Mouse (Mus musculus) ovary, postnatal 36 days (tissue): ENCODE data around the gene Habp2.

Experiments used
- DNase-seq: peaks from one replicate; pipeline ENCODE4 v3.0.0; 2022; ENCODE audit warnings: low spot score, mixed read lengths

Habp2 gene

DNA sequence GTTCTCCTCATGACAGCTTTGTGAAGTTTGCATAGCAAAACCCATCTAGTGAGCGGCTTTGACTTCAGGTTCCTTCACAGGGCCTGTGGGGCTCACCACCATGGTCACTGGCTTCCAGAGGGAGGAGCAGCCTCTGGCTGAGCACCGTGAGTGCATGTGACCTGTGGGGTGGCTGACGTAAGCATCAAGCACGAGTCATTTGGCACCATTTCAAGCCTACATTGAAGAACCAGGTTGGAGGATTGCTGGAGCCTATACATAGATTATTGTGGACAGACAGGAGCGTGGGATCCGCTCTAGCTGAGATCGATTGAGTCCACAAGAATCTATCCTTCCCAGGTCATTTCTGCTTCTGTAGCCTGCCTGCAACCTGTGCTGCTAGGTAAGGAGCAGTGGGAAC, at the start of gene Habp2:
Gene Habp2 (plus strand): TSS at position 272 of the 400 bp plus-strand sequence.
- DNase-seq = no peak

DNA sequence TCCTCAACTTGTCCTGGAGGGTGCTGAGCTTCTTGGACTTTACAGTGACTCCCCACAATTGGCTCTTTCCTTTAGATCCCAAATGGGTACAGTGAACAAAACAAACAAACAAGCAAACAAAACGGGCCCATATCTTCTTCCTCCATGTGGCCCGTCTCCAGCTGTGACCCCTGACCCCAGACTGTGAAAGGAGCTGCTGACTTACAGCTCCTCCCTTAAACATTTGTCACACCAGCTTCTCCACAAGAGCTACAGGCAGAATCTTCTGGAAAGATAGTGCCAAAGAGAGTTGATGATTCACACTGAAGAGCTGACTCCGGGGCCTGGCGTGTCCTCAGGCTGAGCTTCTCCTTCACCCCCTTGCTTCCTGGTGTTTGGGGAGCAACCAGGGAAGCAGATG, 48.4 kb upstream of the Habp2 start:
- no peak for DNase-seq

DNA sequence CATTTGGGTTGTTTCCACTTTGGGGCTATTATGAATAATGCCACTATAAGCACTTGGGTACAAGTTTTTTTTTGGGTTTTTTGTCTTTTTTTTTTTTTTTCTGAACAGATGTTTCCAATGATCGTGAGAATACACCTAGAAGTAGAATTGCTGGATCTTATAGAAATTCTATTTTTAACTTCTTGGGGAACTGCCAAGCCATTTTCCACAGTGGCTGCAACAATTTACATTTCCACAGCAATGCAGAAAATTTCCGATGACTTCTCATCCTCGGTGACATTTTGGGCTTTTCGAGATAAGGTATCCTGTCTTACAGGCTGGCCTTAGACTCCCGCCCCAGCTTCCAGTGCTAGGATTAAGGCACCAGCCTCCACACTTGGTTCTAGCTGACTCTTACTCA, 41.7 kb upstream of the Habp2 start:
- DNase-seq = no peak

DNA sequence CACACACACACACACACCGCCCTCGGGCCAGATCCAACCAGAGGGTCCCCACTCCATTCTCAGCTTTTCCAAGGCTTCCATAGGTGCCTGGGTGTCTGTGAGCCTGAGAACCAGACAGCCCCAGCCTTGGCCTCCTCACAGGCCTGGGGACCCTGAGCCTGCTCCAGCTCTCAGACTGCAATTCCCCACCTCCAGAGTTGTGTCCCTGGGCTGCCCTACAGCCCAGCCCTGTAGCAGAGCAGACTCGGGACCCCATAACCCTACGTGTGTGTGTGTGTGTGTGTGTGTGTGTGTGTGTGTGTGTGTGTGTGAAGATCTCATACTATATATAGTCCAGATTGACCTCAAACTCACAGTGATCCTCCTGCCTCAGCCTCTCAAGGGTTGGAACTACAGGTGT, 34.1 kb upstream of the Habp2 start:
- no peak for DNase-seq

DNA sequence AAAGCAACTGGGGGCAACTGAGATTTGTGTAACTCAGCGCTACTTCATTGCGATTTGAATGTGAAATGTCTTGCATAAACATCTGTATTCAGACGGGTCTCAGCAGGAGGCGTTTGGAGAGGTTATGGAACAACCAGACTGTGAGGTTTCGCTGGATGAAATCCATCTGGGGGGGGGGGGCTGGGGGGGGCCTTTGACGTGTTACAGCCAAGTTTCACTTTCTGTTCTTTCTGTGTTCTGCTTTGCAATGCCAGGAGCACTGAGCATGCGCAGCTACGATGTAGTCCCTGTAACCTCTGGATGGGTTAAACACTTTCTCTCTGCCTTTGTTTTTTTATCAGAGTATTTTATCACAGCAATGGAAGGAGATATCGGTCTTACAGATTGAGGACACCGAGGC, 33.7 kb upstream of the Habp2 start:
- peak; percentile 22 for DNase-seq

DNA sequence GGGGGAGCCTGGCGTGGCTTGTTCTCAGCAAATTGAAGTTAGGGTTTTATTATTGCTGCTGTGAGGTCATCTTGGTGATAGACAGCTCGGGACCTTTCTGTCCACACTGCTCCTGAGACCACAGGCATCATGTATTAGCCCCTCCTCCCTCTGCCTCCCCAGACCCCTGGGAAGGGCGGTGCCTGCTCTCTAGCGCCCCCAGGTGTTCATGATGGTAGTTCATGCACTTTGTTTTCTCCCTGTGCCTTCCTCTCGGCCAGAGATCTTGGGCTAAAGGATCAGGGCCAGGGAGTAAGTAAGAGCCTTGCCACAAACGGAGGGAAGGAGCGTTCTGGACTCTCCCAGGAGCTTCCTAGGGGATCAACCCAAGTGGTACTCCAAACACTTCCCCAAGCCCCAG, 32.2 kb upstream of the Habp2 start:
- DNase-seq = no peak

DNA sequence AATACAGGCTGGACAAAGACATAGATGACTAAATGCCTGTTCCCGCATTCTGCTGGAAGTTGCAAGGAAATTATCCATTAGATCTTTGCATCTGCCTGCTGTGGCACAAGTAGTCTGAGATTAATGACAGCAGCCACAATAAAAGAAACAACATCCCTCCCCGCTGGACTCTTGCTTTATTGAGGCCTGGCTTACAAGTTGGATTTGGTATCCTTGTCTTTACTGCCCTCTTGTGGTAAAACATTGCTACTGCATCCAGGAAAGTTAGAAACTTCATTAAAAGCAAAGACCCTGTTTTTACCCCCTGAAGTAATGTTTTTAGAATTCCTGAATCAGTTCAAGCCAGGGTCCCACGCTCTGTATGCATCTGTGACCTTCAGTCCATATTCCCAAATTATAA, 31.4 kb upstream of the Habp2 start:
- DNase-seq = no peak

DNA sequence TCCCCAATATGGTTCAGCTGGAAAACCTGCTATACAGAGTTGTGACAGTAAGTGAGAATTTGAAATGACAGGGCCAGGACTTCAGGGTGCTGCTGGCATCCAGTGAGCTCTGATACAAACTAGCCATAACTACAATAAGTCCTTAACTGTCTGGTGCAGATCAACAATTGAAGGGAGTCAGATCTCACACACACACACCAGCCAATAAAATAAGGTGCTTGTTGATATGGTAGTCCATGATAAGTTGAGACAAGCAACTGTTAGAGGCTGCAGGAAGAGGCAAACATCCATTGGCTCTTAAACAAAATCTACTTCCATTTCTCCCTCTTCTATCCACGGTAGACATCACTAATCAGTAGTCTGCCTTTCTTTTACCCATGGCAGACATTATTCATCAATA, 30.7 kb upstream of the Habp2 start:
- no peak for DNase-seq

DNA sequence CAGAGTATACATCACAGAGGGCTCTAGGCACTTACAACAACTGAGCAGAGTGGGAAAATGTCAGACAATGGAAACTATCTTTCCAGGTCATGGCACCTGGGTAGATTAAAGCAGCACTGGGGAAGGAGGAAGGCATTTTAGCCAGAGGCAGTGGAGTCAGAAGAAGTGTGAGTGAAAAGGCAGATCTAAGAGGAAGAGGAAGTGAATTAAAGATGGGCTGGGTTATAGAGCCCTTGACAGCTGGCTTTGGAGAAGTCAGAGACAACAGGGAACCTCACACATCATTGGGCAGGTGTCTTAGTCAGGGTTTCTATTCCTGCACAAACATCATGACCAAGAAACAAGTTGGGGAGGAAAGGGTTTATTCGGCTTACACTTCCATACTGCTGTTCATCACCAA, 30.2 kb upstream of the Habp2 start:
- no peak for DNase-seq

DNA sequence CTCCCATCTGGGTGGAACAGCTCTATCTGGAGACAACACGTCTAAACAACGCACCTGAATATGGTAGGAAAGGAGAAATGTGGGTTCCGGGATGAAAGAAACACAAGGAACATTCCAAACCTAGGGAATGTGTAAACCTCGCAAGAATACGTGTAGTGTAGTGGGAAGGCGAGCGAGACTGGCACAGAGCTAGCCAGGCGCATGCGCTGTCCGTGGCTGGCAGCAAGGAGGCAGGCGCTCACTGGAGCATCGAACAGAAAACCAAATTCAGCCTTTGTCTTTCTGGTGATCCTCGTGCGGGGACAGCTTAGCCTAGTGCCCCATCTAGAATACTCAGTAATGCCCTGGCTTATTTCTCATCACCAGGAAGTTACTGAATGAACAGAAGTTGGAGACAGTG, 23.2 kb upstream of the Habp2 start:
- no peak for DNase-seq

DNA sequence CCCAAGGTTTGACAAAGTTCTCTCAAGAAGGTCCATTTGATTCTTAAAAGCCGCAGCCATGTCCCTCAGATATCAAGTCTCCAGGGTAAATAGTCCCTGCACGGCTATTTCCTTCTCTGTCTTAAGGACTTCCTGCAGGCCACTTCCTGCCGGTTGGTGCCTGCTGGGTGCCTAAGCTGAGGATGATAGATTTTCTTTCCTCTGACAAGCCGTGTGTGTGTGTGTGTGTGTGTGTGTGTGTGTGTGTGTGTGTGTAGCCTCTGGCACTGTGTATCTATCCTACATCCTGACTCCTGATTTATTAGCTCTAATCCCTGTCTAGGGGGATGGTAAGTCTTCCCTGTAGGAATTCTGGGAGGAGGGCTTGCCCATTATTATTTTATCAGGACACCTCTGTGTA, 22.8 kb upstream of the Habp2 start:
- no peak for DNase-seq

DNA sequence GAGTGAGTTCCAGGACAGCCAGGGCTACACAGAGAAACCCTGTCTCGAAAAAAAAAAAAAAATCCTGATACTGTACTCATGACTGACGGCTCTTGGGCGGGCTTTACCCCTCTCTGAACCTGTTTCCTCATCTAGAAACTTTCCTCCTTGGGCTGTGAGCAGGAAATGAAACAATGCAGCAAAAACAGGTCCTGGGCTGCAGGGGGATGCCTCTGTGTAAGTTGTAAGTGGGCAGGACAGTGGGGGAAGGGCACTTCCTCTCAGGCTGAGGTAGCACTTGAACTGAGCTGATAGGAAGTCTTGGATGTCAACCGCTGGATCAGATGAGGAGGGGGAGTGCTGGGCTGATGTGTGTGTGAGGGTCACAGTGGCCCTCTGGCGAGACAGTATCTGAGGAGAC, 21.8 kb upstream of the Habp2 start:
- no peak for DNase-seq

DNA sequence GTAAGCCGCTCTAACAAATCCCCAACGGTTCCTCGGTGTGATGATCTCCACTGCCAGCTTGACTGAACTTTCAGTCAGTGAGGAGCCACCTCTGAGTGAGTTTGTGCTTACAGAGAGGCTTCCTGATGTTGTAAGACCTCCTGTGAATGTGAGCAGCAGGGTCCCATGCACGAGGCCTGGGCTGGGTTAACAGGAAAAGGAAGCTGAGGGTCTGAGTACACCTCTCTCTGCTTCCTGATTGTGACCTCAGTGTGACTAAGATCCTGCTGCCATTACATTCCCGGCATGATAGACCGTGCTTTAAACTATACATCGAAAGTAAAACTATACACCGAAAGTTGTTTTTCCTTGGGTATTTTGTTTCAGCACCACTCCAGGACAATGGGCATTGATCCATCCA, 14.9 kb upstream of the Habp2 start:
- DNase-seq = no peak

DNA sequence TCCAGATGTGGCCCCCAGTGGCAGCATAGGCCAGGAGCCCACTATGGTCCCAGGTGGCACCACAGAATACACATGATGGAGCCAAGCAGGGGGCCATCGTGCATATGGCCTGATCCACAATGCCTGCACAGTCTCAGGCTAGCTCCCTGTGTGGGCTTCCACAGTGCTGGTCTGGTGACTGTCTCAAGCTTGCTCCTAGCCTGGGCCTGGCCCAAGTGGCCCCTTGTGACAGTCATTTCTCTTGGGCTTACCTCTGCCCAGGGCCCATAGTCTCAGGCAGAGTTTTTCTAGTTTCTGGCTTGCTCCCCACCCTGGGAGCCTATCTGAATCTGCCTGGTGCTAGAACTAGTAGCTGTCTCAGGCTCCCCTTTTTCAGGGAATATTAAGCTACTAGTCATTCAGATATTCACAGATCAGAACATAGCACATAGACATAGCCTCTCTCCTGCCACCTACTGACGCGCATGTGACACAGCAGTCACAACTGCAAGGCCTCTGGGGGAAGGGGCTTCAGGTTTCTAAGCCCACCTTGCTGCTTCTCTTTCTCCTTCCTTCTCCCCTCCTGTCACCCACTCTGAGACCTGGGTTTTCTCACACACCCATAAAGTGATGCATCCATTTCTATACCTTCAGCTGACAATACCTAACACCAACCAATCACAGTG, 9.7 kb upstream of the Habp2 start:
- no peak for DNase-seq

DNA sequence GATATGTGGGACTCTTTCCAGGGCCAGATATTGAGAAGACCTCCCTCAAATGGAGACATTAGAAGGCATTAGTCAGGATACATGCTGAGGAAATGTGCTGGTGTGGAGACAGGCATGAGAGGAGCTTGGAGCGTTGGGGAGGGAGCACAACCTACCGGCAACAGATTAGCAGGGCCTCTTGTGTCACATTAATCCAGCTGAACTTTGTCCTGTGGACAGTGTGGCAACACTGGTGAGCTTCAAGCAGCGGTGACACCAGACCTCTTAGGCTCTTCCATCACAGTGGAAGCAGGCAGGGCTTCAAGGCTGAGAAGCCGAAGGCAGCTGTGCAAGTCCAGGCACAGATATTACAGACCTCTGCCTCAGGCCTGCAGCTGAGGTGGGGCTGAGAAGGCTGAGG, 9.0 kb upstream of the Habp2 start:
- no peak for DNase-seq

DNA sequence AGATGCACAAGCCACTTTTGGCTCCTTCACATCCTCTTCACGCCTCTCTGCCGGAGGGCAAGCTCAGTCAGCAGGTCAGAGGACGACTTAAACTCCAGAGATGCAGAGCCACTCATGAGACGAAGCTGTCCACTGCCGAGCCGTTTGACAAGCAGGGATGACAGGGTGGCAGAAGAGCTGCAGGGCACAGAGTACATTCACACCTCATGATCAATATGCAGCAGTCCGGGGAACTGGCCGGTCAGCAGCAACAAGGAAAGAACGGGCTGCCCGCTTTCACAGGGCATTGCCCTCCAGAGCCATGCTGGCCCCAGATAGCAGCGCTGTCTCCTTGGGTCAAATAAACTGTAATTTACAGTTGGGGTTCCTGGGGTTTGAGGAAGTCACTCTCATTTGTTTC, 8.6 kb upstream of the Habp2 start:
- no peak for DNase-seq

DNA sequence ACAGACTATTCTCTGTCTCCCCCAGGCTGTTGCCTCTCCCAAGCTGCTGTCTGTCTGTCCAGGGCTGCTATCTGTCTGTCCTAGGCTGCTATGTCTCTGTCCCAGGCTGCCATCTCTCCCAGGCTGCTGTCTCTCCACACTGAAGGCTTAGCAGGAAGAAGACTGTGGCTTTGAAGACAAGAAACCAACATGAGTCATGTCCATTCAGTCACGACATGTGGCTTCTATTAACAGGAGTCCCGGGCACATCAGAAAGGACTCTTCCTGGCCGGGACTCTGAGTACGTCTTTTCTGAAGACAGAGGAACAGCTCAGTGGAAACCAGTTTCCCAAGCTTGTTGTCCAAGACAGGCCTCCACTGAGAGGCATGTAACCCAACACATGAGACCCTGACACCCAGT, 1.7 kb upstream of the Habp2 start:
- DNase-seq = no peak

DNA sequence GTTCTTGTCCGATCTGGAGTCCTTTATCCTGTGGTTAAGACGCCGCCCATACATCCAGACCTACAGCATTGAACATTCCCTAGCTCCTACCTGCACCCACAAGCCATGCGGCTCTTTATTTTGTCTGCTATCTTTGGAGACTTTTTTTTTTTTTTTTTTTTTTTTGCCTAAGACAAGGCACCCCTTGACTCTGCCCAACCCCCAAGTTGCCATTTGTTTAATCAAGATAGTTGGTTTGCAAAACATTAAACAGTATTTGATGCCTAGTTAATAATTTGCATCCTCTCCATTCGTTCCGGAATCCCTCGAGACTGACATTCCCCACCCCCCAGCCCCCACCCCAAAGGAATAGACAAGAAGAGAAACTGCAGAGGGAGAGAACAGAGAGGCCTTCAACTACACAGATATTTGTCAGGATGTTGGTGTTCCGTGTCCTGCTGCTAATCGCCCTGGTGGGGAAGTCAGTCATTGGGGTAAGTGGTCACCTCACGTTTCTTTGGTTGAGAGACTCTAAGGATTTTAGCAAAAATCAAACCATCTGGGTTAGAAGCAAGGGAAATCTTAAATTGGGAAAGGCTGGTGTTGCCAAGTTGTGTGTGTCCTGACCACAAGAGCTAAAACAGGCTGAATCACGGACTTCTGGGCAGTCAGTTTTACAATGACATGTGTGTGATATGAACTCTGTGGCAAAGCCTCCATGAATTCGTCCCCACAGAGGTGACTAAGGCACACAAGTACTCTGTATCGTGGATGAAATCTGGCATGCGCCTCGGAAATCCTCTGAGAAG, 837 bp downstream of the Habp2 start:
- no peak for DNase-seq

DNA sequence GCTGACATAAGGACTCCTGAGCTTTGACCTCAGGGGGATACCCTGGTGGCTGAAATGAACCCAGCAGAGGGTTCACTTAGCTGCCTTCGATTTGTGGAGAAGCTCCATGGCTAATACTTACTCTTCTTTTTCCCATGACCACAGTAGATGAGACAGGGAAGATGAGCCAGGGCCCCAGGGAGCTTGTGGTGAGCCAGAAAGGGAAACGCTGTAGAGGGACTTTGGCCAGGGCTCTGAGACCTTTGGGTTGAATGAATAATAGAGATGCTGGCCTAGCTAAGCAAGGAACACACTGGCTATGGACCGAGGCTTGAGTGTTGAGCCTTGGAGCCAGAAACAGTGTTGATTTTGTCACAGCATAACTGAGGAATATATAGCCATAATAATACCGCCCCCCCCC, 1.5 kb downstream of the Habp2 start:
- DNase-seq = no peak

DNA sequence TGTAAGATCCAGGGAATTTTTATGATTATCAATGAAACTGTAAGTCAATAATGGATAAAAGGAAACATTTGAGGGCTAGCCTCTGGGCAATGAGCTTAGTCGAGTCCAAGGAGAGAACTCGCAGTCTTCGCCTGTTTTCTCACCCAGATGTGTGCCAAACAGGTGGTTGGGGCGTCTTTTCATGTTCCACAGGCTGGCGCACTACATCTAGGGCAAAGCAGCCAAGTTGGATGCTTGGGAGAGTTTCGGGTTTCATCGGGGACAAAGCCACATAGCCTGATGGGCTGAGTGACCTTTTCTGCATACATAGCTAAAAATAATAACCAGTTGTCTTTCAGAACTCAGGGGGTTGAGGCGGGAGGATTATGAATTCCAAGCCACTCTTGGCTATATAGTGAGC, 2.7 kb downstream of the Habp2 start:
- no peak for DNase-seq

DNA sequence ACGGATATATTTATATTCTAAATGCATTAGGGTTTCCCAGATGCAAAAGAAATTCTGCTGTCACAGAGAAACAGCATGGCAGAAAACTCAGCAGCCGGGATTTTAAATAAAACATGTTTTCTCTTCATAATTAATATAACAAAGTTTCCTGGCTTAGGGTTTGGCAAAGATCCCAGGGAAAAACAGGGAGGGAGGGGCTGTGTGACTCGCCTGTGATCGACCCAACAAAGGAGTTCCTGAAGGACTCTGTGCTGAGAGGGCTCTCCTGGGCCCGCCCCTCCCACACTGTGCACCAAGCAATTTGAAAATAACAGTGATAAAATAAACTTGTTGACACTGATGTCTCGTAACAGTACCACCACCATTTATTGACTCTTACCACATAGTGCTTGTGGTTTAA, 5.0 kb downstream of the Habp2 start:
- no peak for DNase-seq

DNA sequence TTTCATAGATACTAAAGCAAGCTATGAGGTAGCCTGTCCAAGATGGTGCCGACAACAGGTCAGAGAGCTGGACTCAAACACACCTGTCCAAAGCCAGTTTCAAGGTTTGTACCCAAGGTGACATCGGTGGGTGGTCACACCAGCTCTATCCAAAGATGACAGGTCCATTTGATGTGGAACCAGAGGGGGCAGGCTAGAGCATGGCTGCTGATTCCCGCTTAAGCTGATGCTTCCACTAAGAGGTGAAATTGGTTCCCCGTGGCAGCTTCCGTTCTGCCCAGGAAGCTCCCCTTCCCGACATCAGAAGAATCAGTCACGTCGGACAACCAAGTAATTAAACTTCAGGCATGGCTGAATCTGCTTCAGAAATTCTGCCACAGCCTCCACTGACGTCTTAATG, 5.4 kb downstream of the Habp2 start:
- no peak for DNase-seq

DNA sequence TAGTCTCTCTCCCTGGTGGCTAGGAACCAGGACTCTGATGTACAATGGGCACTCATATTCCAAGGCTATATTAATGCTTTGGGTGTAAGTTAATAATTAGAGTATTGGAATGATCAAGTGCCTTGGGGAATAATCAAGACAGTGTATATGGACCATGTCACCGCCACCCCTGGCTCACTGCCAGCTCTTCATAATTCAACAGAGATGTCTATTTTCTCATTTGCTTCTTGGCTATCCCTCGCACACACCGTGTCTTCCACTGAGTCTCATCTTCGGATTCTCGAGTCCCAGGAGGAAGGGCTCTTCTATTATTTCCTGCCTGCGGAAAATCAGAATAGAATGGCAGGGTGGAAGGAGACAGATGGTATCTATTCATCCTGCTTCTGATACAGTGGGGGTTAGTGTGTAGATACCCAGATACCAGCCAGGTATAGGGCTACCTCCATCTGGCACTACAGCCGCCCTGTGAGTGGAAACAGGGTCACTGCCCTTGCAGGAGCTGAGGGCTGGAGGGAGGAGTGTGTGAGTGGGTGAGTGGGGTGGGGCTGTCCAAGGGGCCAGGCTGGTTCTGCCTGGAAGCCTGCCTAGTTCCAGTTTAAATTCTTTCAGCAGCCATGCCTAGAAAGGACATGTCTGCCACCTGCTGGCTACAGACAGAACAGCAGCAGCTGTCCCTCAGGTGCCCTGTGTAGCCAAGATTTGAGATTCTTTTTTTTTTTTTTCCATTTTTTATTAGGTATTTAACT, 7.9 kb downstream of the Habp2 start:
- DNase-seq = peak; percentile 62
